Mouse (Mus musculus): ENCODE results near the gene Rtkn2. TPM values are rescaled to one million over a fixed set of nuclear protein-coding genes. Genes with fewer than 3 reads are reported as not detected.

Gene Rtkn2
- polyA plus RNA-seq, 1 experiment from 2014 or later: 13.8 TPM

GRCm38 (mm10) chr10:68051316-68051933 is 72.1 kb downstream of the Rtkn2 start:
- H3K9ac ChIP-seq (ENCODE audit: low read length): no peak overlapping the region
- no peak overlapping the region for H3K4me3 ChIP-seq (ENCODE audit: low read depth, low read length)
- 90% methylated on average over 14 of the region's 14 CpGs for WGBS
- no peaks in the 10 kb centered on the region for H3K9me3 ChIP-seq (ENCODE audit: control insufficient read depth, low read length)
- no peaks in the 10 kb centered on the region for H3K36me3 ChIP-seq (ENCODE audit: control insufficient read depth, insufficient read depth, low read length)
- DNase-seq (ENCODE audit: low spot score) (no peak), ATAC-seq (ENCODE audit: insufficient number of reproducible peaks, low FRiP score, low TSS enrichment, low read depth) (no peak)
- H3K4me1 ChIP-seq (ENCODE audit: control insufficient read depth, insufficient read depth, low read length): no peaks in the 10 kb centered on the region
- no peak overlapping the region for H3K27ac ChIP-seq (replicated peaks; ENCODE audit: low read depth, low read length)
- H3K27me3 ChIP-seq (ENCODE audit: control insufficient read depth, insufficient read depth, low read length): no peaks in the 10 kb centered on the region
- no peak overlapping the region for H3K4me2 ChIP-seq (ENCODE audit: low read depth, severe bottlenecking)

- no peak for DNase-seq (ENCODE audit: low spot score)
These were observed 72.9 kb downstream of the Rtkn2 start for GRCm38 (mm10) chr10:68052307-68052706.

GRCm38 (mm10) chr10:68054131-68054530 is 74.8 kb downstream of the Rtkn2 start:
- DNase-seq (ENCODE audit: low spot score): no peak
- Histone ChIP-seq H3K4me1 (ENCODE audit: control insufficient read depth, insufficient read depth, low read length) (no peaks in the 10 kb centered on the region), H3K4me3 (ENCODE audit: low read depth, low read length) (no peak overlapping the region), H3K27ac (replicated peaks; ENCODE audit: low read depth, low read length) (no peak overlapping the region), H3K36me3 (ENCODE audit: control insufficient read depth, insufficient read depth, low read length) (no peaks in the 10 kb centered on the region), H3K9ac (ENCODE audit: low read length) (no peak overlapping the region), H3K27me3 (ENCODE audit: control insufficient read depth, insufficient read depth, low read length) (no peaks in the 10 kb centered on the region), H3K4me2 (ENCODE audit: low read depth, severe bottlenecking) (no peak overlapping the region), H3K9me3 (ENCODE audit: control insufficient read depth, low read length) (no peaks in the 10 kb centered on the region)
- WGBS: 86% methylated on average over 5 of the region's 5 CpGs
- ATAC-seq (ENCODE audit: insufficient number of reproducible peaks, low FRiP score, low TSS enrichment, low read depth): no peak

More at GRCm38 (mm10) chr10:68052307-68052706, 72.9 kb downstream of the Rtkn2 start:
- Histone ChIP-seq H3K4me1 (ENCODE audit: control insufficient read depth, insufficient read depth, low read length) (no peaks in the 10 kb centered on the region), H3K27ac (replicated peaks; ENCODE audit: low read depth, low read length) (no peak overlapping the region), H3K4me3 (ENCODE audit: low read depth, low read length) (no peak overlapping the region), H3K4me2 (ENCODE audit: low read depth, severe bottlenecking) (no peak overlapping the region), H3K9me3 (ENCODE audit: control insufficient read depth, low read length) (no peaks in the 10 kb centered on the region), H3K36me3 (ENCODE audit: control insufficient read depth, insufficient read depth, low read length) (no peaks in the 10 kb centered on the region), H3K9ac (ENCODE audit: low read length) (no peak overlapping the region), H3K27me3 (ENCODE audit: control insufficient read depth, insufficient read depth, low read length) (no peaks in the 10 kb centered on the region)
- ATAC-seq (ENCODE audit: insufficient number of reproducible peaks, low FRiP score, low TSS enrichment, low read depth): no peak
- WGBS: 86% methylated on average over 8 of the region's 8 CpGs

DNA sequence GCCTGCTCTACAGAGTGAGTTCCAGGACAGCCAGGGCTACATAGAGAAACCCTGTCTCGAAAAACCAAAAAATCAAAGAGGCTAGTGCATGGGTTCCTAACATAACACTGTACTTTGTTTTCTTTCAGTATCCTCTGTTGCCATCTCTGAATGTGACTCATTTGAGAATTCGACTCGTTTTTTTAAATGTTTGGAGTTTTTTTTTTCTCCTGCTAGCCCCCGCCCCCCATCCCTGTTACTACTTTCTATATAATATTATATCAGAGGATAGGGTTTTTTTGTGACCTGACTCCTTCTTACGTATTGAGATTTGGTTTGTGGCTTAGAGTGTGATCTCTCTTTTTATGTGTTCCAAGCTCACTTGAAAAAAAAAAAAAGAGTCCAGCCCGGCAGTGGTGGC is 75.3 kb downstream of the Rtkn2 start:
- no peak overlapping the region for H3K4me3 ChIP-seq (ENCODE audit: low read depth, low read length)
- H3K4me1 ChIP-seq (ENCODE audit: control insufficient read depth, insufficient read depth, low read length): no peaks in the 10 kb centered on the region
- H3K36me3 ChIP-seq (ENCODE audit: control insufficient read depth, insufficient read depth, low read length): no peaks in the 10 kb centered on the region
- no peak for DNase-seq (ENCODE audit: low spot score)
- no peak for ATAC-seq (ENCODE audit: insufficient number of reproducible peaks, low FRiP score, low TSS enrichment, low read depth)
- H3K27me3 ChIP-seq (ENCODE audit: control insufficient read depth, insufficient read depth, low read length): no peaks in the 10 kb centered on the region
- H3K9ac ChIP-seq (ENCODE audit: low read length): no peak overlapping the region
- no peaks in the 10 kb centered on the region for H3K9me3 ChIP-seq (ENCODE audit: control insufficient read depth, low read length)
- WGBS: 85% methylated on average over 6 of the region's 6 CpGs
- H3K27ac ChIP-seq (replicated peaks; ENCODE audit: low read depth, low read length): no peak overlapping the region
- no peak overlapping the region for H3K4me2 ChIP-seq (ENCODE audit: low read depth, severe bottlenecking)

DNA sequence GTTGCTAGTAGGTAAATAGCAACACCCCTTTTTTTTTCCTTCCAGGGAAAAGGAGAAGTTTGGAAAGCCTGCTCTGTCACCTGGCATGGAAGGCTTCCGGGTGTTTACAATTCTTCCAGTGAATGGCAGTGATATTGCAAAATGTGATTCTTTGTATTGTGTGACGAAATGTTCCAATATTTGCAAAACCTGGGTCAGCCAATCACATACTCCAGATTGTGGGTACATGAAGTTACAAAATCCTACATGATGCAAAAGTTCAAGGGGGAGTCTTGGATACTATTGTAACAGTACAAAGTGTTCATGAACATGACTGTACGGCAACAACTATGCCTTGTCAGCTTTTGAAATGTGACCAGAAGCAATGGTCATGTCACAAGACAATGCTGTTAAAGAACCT is 78.5 kb downstream of the Rtkn2 start:
- H3K27me3 ChIP-seq (ENCODE audit: control insufficient read depth, insufficient read depth, low read length): no peaks in the 10 kb centered on the region
- H3K27ac ChIP-seq (replicated peaks; ENCODE audit: low read depth, low read length): no peak overlapping the region
- DNase-seq (ENCODE audit: low spot score) (no peak), ATAC-seq (ENCODE audit: insufficient number of reproducible peaks, low FRiP score, low TSS enrichment, low read depth) (no peak)
- no peak overlapping the region for H3K4me2 ChIP-seq (ENCODE audit: low read depth, severe bottlenecking)
- WGBS: 92% methylated on average over 3 of the region's 3 CpGs
- H3K9ac ChIP-seq (ENCODE audit: low read length): no peak overlapping the region
- H3K4me3 ChIP-seq (ENCODE audit: low read depth, low read length): no peak overlapping the region
- H3K4me1 ChIP-seq (ENCODE audit: control insufficient read depth, insufficient read depth, low read length): no peaks in the 10 kb centered on the region
- H3K9me3 ChIP-seq (ENCODE audit: control insufficient read depth, low read length): no peaks in the 10 kb centered on the region
- H3K36me3 ChIP-seq (ENCODE audit: control insufficient read depth, insufficient read depth, low read length): no peaks in the 10 kb centered on the region

GRCm38 (mm10) chr10:68058378-68058777 is 79.0 kb downstream of the Rtkn2 start:
- no peak overlapping the region for H3K27ac ChIP-seq (replicated peaks; ENCODE audit: low read depth, low read length)
- H3K4me2 ChIP-seq (ENCODE audit: low read depth, severe bottlenecking): no peak overlapping the region

GRCm38 (mm10) chr10:68060590-68061248 is 81.3 kb downstream of the Rtkn2 start:
- H3K27me3 ChIP-seq (ENCODE audit: control insufficient read depth, insufficient read depth, low read length): no peaks in the 10 kb centered on the region
- ATAC-seq (ENCODE audit: insufficient number of reproducible peaks, low FRiP score, low TSS enrichment, low read depth) (no peak), DNase-seq (ENCODE audit: low spot score) (no peak)
- H3K4me3 ChIP-seq (ENCODE audit: low read depth, low read length): no peak overlapping the region
- H3K9me3 ChIP-seq (ENCODE audit: control insufficient read depth, low read length): no peaks in the 10 kb centered on the region
- H3K4me1 ChIP-seq (ENCODE audit: control insufficient read depth, insufficient read depth, low read length): no peaks in the 10 kb centered on the region
- no peaks in the 10 kb centered on the region for H3K36me3 ChIP-seq (ENCODE audit: control insufficient read depth, insufficient read depth, low read length)
- H3K27ac ChIP-seq (replicated peaks; ENCODE audit: low read depth, low read length): no peak overlapping the region; the same call in 1 of the 2 replicates
- no peak overlapping the region for H3K9ac ChIP-seq (ENCODE audit: low read length)
- 70% methylated on average over 16 of the region's 16 CpGs for WGBS
- no peak overlapping the region for H3K4me2 ChIP-seq (ENCODE audit: low read depth, severe bottlenecking)

More at GRCm38 (mm10) chr10:68058378-68058777, 79.0 kb downstream of the Rtkn2 start:
- Histone ChIP-seq H3K27me3 (ENCODE audit: control insufficient read depth, insufficient read depth, low read length) (no peaks in the 10 kb centered on the region), H3K9me3 (ENCODE audit: control insufficient read depth, low read length) (no peaks in the 10 kb centered on the region), H3K4me3 (ENCODE audit: low read depth, low read length) (no peak overlapping the region), H3K9ac (ENCODE audit: low read length) (no peak overlapping the region), H3K36me3 (ENCODE audit: control insufficient read depth, insufficient read depth, low read length) (no peaks in the 10 kb centered on the region), H3K4me1 (ENCODE audit: control insufficient read depth, insufficient read depth, low read length) (no peaks in the 10 kb centered on the region)
- 95% methylated on average over 1 of the region's 1 CpGs for WGBS
- ATAC-seq (ENCODE audit: insufficient number of reproducible peaks, low FRiP score, low TSS enrichment, low read depth) (no peak), DNase-seq (ENCODE audit: low spot score) (no peak)

DNA sequence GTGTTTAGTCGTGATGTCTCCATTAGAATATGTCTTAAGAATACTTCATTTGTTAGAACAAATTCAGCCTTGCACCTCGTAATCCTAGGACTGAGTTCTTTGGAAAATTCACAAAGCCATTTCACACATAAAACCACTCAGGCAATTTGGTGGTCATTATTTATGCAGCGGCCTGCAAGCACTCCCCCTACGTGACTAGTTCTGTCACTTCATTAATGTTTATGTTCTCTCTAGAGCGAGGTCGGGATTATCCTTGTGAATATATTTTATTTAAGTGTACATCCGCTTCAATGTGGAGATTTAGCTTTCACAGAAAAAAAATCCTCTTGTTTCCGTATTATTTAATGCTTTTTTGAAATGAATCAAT is 81.9 kb downstream of the Rtkn2 start:
- no peak for DNase-seq (ENCODE audit: low spot score)
- Histone ChIP-seq H3K9ac (ENCODE audit: low read length) (no peak overlapping the region), H3K27me3 (ENCODE audit: control insufficient read depth, insufficient read depth, low read length) (no peaks in the 10 kb centered on the region), H3K4me3 (ENCODE audit: low read depth, low read length) (no peak overlapping the region), H3K27ac (replicated peaks; ENCODE audit: low read depth, low read length) (no peak overlapping the region), H3K9me3 (ENCODE audit: control insufficient read depth, low read length) (no peaks in the 10 kb centered on the region), H3K4me1 (ENCODE audit: control insufficient read depth, insufficient read depth, low read length) (no peaks in the 10 kb centered on the region), H3K36me3 (ENCODE audit: control insufficient read depth, insufficient read depth, low read length) (no peaks in the 10 kb centered on the region), H3K4me2 (ENCODE audit: low read depth, severe bottlenecking) (no peak overlapping the region)
- no peak for ATAC-seq (ENCODE audit: insufficient number of reproducible peaks, low FRiP score, low TSS enrichment, low read depth)
- WGBS: 50% methylated on average over 8 of the region's 8 CpGs

All from limb, embryonic 11.5 days (tissue).